Comparison of ENCODE assay signal across 10 mouse cellular contexts in the genomic region with DNA sequence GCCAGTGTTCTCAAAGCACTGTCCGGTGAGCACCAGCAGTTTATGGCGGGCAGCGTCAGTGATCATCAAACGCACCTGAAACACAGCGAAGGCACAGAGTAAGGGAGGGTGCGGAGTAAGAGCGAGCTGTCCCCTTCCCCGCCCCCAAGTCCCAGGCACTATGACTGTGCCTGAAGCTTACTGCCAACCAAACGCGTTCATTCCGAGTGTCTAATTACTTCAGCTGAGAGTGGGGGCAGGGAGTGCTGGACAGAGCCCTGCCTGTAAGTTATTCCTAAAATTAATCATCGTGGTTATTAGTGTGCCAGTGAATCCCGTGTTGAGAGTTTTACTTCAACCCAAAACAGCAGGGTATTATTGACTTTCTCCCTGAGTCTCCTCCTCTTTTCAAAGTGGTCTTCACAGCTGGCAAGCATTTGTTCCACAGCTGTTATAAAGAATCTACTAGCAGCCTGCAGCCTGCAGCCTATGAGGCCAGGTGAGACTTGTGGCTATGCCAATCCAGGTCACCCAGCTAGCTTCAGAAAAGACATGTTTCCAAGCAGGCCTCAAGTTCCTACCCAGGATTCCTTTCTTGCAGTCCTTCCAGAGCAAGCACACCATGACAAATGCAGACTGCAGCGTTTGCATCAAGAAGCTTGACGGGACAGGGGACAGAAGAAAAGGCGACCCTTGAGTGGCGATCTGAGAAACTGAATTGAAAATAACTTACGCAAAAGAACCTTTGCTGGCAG.
DNase-seq lines count a peak whose midpoint lies in the region; ATAC-seq lines count a peak whose summit lies in the region.
"Had no signal": no experiment of that assay in that cellular context is flagged by ENCODE, and none has a peak within 500 bp of the region (broad histone marks: within the 10 kb centered on the region; RNA-seq: fewer than 3 reads in every experiment).

No protein-coding gene starts in this region.

- H3K9me3 ChIP-seq in hindbrain, embryonic 10.5 days = no peaks in the 10 kb centered on the region
- H3K9me3 ChIP-seq in hindbrain, embryonic 16.5 days (ENCODE audit: control insufficient read depth, low read length) = no peaks in the 10 kb centered on the region
- H3K9me3 ChIP-seq in embryonic facial prominence, embryonic 10.5 days = no peaks in the 10 kb centered on the region
- H3K9me3 ChIP-seq in midbrain, embryonic 11.5 days (ENCODE audit: control insufficient read depth, low read length) = no peaks in the 10 kb centered on the region
- H3K9me3 ChIP-seq in heart, embryonic 10.5 days = no peaks in the 10 kb centered on the region
- H3K9me3 ChIP-seq in heart, embryonic 12.5 days (replicated peaks) = no peaks in the 10 kb centered on the region
- H3K9me3 ChIP-seq: heart, embryonic 15.5 days; liver, embryonic 12.5 days had no signal

- H3K4me3 ChIP-seq in hindbrain, embryonic 10.5 days = peak overlapping the region; percentile 60
- no peak overlapping the region for H3K4me3 ChIP-seq in hindbrain, embryonic 16.5 days (ENCODE audit: low read length)
- H3K4me3 ChIP-seq in embryonic facial prominence, embryonic 10.5 days = peak overlapping the region; percentile 47
- peak overlapping the region; percentile 45 for H3K4me3 ChIP-seq in midbrain, embryonic 11.5 days (ENCODE audit: low read depth, low read length)
- H3K4me3 ChIP-seq in heart, embryonic 10.5 days = no peak overlapping the region
- H3K4me3 ChIP-seq in heart, embryonic 12.5 days = no peak overlapping the region
- H3K4me3 ChIP-seq: heart, embryonic 15.5 days; liver, embryonic 12.5 days had no signal

- peak overlapping the region; percentile 93 for H3K27ac ChIP-seq in hindbrain, embryonic 10.5 days
- no peak overlapping the region for H3K27ac ChIP-seq in hindbrain, embryonic 16.5 days (ENCODE audit: low read depth, low read length)
- H3K27ac ChIP-seq in embryonic facial prominence, embryonic 10.5 days (replicated peaks) = peak overlapping the region; percentile 71
- H3K27ac ChIP-seq in midbrain, embryonic 11.5 days (ENCODE audit: low read depth, low read length) = peak overlapping the region; percentile 96
- H3K27ac ChIP-seq in heart, embryonic 10.5 days = no peak overlapping the region
- no peak overlapping the region for H3K27ac ChIP-seq in heart, embryonic 12.5 days (ENCODE audit: poor library complexity, severe bottlenecking)
- H3K27ac ChIP-seq: heart, embryonic 15.5 days; liver, embryonic 12.5 days had no signal

- ATAC-seq in hindbrain, embryonic 16.5 days = no peak
- ATAC-seq in midbrain, embryonic 11.5 days (ENCODE audit: low FRiP score) = no peak
- ATAC-seq in heart, embryonic 12.5 days (ENCODE audit: insufficient number of reproducible peaks, low FRiP score) = no peak
- ATAC-seq: liver, embryonic 12.5 days had no signal

- peak; percentile 57 for DNase-seq in hindbrain, embryonic 10.5 days (ENCODE audit: low spot score)
- peak; percentile 43 for DNase-seq in embryonic facial prominence, embryonic 10.5 days (ENCODE audit: low spot score)
- peak; percentile 43 to 52 for DNase-seq in gastrocnemius, adult 8-10 months (ENCODE audit: low spot score in 2 of 2)
- peak; percentile 94 for DNase-seq in midbrain, embryonic 11.5 days (ENCODE audit: low spot score, missing footprints)
- DNase-seq in heart, embryonic 10.5 days (ENCODE audit: low spot score) = no peak
- DNase-seq in frontal cortex, postnatal 25 days (ENCODE audit: low spot score in 2 of 2) = no peak

- WGBS in hindbrain, embryonic 10.5 days = 46% methylated on average over 18 of the region's 18 CpGs
- 33% methylated on average over 18 of the region's 18 CpGs for WGBS in hindbrain, embryonic 16.5 days
- WGBS in embryonic facial prominence, embryonic 10.5 days = 50% methylated on average over 18 of the region's 18 CpGs
- 47% methylated on average over 18 of the region's 18 CpGs for WGBS in midbrain, embryonic 11.5 days
- WGBS in heart, embryonic 10.5 days = 70% methylated on average over 18 of the region's 18 CpGs
- WGBS in heart, embryonic 12.5 days = 77% methylated on average over 18 of the region's 18 CpGs

- peaks cover 63% of the 10 kb centered on the region for H3K36me3 ChIP-seq in hindbrain, embryonic 10.5 days
- peaks cover 26% of the 10 kb centered on the region for H3K36me3 ChIP-seq in hindbrain, embryonic 16.5 days (ENCODE audit: control insufficient read depth, insufficient read depth, low read length)
- H3K36me3 ChIP-seq in embryonic facial prominence, embryonic 10.5 days (replicated peaks) = peaks cover 57% of the 10 kb centered on the region
- H3K36me3 ChIP-seq in midbrain, embryonic 11.5 days (ENCODE audit: control insufficient read depth, insufficient read depth, low read length) = peaks cover 40% of the 10 kb centered on the region
- H3K36me3 ChIP-seq in heart, embryonic 10.5 days = peaks cover 48% of the 10 kb centered on the region
- peaks cover 57% of the 10 kb centered on the region for H3K36me3 ChIP-seq in heart, embryonic 12.5 days
- H3K36me3 ChIP-seq: liver, embryonic 12.5 days had no signal

- peaks cover 64% of the 10 kb centered on the region for H3K4me1 ChIP-seq in hindbrain, embryonic 10.5 days (replicated peaks)
- H3K4me1 ChIP-seq in hindbrain, embryonic 16.5 days (ENCODE audit: control insufficient read depth, insufficient read depth, low read depth, low read length) = peaks cover 43% of the 10 kb centered on the region
- H3K4me1 ChIP-seq in embryonic facial prominence, embryonic 10.5 days = peaks cover 54% of the 10 kb centered on the region
- peaks cover 47% of the 10 kb centered on the region for H3K4me1 ChIP-seq in midbrain, embryonic 11.5 days (ENCODE audit: control insufficient read depth, insufficient read depth, low read length)
- peaks cover 19% of the 10 kb centered on the region for H3K4me1 ChIP-seq in heart, embryonic 10.5 days
- peaks cover 14% of the 10 kb centered on the region for H3K4me1 ChIP-seq in heart, embryonic 12.5 days (replicated peaks)
- H3K4me1 ChIP-seq: liver, embryonic 12.5 days had no signal

- H3K4me2 ChIP-seq in hindbrain, embryonic 16.5 days (ENCODE audit: low read length) = no peak overlapping the region
- H3K4me2 ChIP-seq in midbrain, embryonic 11.5 days = peak overlapping the region; percentile 61
- no peak overlapping the region for H3K4me2 ChIP-seq in heart, embryonic 12.5 days
- H3K4me2 ChIP-seq: heart, embryonic 15.5 days; liver, embryonic 12.5 days had no signal

- no peaks in the 10 kb centered on the region for H3K27me3 ChIP-seq in hindbrain, embryonic 10.5 days (ENCODE audit: insufficient read depth, poor library complexity, severe bottlenecking)
- no peaks in the 10 kb centered on the region for H3K27me3 ChIP-seq in hindbrain, embryonic 16.5 days (replicated peaks; ENCODE audit: control insufficient read depth, insufficient read depth, low read length)
- no peaks in the 10 kb centered on the region for H3K27me3 ChIP-seq in embryonic facial prominence, embryonic 10.5 days (replicated peaks; ENCODE audit: low read depth, poor library complexity, severe bottlenecking)
- H3K27me3 ChIP-seq in midbrain, embryonic 11.5 days (ENCODE audit: control insufficient read depth, insufficient read depth, low read length) = no peaks in the 10 kb centered on the region
- no peaks in the 10 kb centered on the region for H3K27me3 ChIP-seq in heart, embryonic 10.5 days (ENCODE audit: insufficient read depth, poor library complexity, severe bottlenecking)
- H3K27me3 ChIP-seq in heart, embryonic 12.5 days (replicated peaks) = no peaks in the 10 kb centered on the region
- H3K27me3 ChIP-seq: heart, embryonic 15.5 days; liver, embryonic 12.5 days had no signal

- H3K9ac ChIP-seq in hindbrain, embryonic 16.5 days (ENCODE audit: low read depth, low read length) = no peak overlapping the region
- H3K9ac ChIP-seq in midbrain, embryonic 11.5 days (ENCODE audit: low read length) = peak overlapping the region; percentile 73
- H3K9ac ChIP-seq in heart, embryonic 12.5 days = no peak overlapping the region
- H3K9ac ChIP-seq: heart, embryonic 15.5 days; liver, embryonic 12.5 days had no signal

Comparison
In these comparisons a context has a peak if more than half of its experiments do, and no peak if none do; other contexts are left out.
1. H3K27ac ChIP-seq: peak in hindbrain, embryonic 10.5 days (single experiment), embryonic facial prominence, embryonic 10.5 days (single experiment) and midbrain, embryonic 11.5 days (single experiment); none in hindbrain, embryonic 16.5 days (single experiment), heart, embryonic 10.5 days (single experiment) and heart, embryonic 12.5 days (single experiment).
2. H3K4me3 ChIP-seq: peak in hindbrain, embryonic 10.5 days (single experiment), embryonic facial prominence, embryonic 10.5 days (single experiment) and midbrain, embryonic 11.5 days (single experiment); none in hindbrain, embryonic 16.5 days (single experiment), heart, embryonic 10.5 days (single experiment) and heart, embryonic 12.5 days (single experiment).
3. DNase-seq: peak in hindbrain, embryonic 10.5 days (single experiment), embryonic facial prominence, embryonic 10.5 days (single experiment), gastrocnemius, adult 8-10 months (2 of 2) and midbrain, embryonic 11.5 days (single experiment); none in heart, embryonic 10.5 days (single experiment) and frontal cortex, postnatal 25 days (0 of 2).